Mouse (Mus musculus): ENCODE measurements around the gene Dnmt3b. TPM values are rescaled to one million over a fixed set of nuclear protein-coding genes. Genes with fewer than 3 reads are reported as not detected.
"Not testable (repeated sequence)": the region's sequence is repeated elsewhere in the genome, so short reads cannot be mapped to it uniquely, and the experiment has no call there.

Gene Dnmt3b
- polyA plus RNA-seq, 1 experiment, result 1.3 TPM

DNA sequence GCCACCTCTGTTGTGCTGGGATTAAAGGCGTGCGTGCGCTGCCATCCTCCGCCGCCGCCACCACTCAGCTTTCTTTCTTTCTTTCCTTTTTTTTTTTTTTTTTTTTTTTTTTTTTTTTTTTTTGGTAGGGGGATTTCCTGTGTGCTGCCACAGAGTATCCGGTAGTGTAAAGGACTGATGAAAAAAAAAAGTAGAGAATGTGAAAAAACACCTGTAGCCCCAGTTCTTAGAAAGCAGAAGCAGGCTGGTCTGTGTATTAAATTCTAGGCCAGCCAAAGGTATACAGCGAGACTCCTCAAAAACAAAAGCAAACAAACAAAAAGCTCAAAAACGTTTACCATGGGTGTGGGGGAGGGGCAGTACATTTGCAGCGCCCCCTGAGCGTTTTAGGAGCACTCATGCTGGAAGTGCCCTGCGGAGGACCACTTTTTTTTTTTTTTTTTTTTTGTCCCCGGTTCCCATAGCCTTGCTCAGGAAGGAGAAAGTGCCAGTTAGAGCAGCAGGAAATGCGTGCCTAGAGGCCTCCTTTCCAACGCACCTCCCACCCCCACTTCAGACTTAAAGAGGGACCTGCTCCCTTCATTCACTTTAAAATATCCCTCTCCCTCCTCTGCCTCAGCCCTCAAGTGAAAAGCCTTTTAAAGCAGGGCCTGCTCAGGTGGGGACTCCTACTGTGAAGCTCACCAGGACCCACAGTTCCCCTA lies 10.1 kb upstream of the Dnmt3b start:
- WGBS, result 55% methylated on average over 15 of the region's 15 CpGs
- Histone ChIP-seq H3K27me3 (replicated peaks; ENCODE audit: control insufficient read depth, insufficient read depth, low read length) (no peaks in the 10 kb centered on the region), H3K4me3 (ENCODE audit: insufficient read depth, low read depth, low read length) (no peak overlapping the region), H3K36me3 (ENCODE audit: control insufficient read depth, insufficient read depth, low read length) (no peaks in the 10 kb centered on the region), H3K27ac (ENCODE audit: insufficient read depth, low read depth, low read length) (no peak overlapping the region), H3K4me1 (ENCODE audit: control insufficient read depth, insufficient read depth, low read length) (no peaks in the 10 kb centered on the region)
- no peak for TF ChIP-seq POLR2A (IDR thresholded peaks at IDR 0.05; ENCODE audit: low read depth, low read length)
- TF ChIP-seq CTCF (conservative IDR thresholded peaks at IDR 0.05; ENCODE audit: insufficient read depth, insufficient read length, low read depth, low read length), result no peak
- DNase-seq, result no peak

DNA sequence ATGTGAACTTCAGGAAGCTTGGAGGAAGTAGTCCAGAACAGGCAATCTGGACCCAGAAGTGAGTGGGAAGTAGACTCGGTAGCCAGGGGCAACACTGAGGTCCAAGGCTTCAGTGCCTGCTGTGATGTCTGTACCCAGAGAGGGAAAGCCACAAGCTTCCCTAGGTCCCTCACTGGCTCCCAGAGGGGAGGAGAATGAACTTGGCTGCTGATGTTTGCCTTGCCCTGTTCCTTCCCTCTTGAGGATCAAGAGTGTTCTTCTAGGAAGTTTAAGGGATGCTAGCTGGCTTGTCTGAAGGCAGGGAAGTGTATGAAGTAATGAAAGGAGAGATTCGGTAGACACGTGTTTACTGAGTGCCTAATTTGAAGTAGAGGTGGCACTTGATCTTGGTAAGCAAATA lies 6.8 kb upstream of the Dnmt3b start:
- H3K4me1 ChIP-seq (ENCODE audit: control insufficient read depth, insufficient read depth, low read length), result no peaks in the 10 kb centered on the region
- WGBS, result 47% methylated on average over 3 of the region's 3 CpGs
- DNase-seq, result no peak

DNA sequence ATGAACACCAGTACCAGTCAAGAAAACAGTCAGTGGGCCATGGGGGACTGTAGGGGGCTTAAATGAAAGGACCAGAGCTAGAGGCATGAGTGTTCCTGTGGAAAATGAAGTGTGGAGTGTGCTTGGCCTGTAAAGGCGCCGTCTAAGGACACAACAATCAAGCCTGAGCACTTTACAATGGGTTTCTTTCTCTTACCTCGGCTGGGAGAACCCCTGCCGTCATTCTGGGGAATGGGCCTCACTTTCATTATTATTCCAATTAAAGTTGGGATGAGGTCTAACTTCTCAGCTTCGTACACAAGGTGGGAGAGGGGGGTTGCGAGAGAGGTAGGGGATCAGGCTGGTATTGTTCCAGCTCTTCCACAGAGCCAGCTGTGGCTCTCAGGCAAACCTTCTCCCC lies 6.3 kb upstream of the Dnmt3b start:
- Histone ChIP-seq H3K27me3 (replicated peaks; ENCODE audit: control insufficient read depth, insufficient read depth, low read length) (no peaks in the 10 kb centered on the region), H3K36me3 (ENCODE audit: control insufficient read depth, insufficient read depth, low read length) (no peaks in the 10 kb centered on the region), H3K4me3 (ENCODE audit: insufficient read depth, low read depth, low read length) (no peak overlapping the region), H3K27ac (ENCODE audit: insufficient read depth, low read depth, low read length) (no peak overlapping the region), H3K4me1 (ENCODE audit: control insufficient read depth, insufficient read depth, low read length) (no peaks in the 10 kb centered on the region)
- 69% methylated on average over 6 of the region's 6 CpGs for WGBS
- DNase-seq, result no peak
- no peak for TF ChIP-seq POLR2A (IDR thresholded peaks at IDR 0.05; ENCODE audit: low read depth, low read length)
- no peak for TF ChIP-seq CTCF (conservative IDR thresholded peaks at IDR 0.05; ENCODE audit: insufficient read depth, insufficient read length, low read depth, low read length)

More for the DNA sequence above, 6.8 kb upstream of the Dnmt3b start:
- H3K27ac ChIP-seq (ENCODE audit: insufficient read depth, low read depth, low read length), result no peak overlapping the region
- TF ChIP-seq CTCF (conservative IDR thresholded peaks at IDR 0.05; ENCODE audit: insufficient read depth, insufficient read length, low read depth, low read length) (no peak), POLR2A (IDR thresholded peaks at IDR 0.05; ENCODE audit: low read depth, low read length) (no peak)
- no peaks in the 10 kb centered on the region for H3K27me3 ChIP-seq (replicated peaks; ENCODE audit: control insufficient read depth, insufficient read depth, low read length)
- H3K36me3 ChIP-seq (ENCODE audit: control insufficient read depth, insufficient read depth, low read length), result no peaks in the 10 kb centered on the region
- H3K4me3 ChIP-seq (ENCODE audit: insufficient read depth, low read depth, low read length), result no peak overlapping the region

DNA sequence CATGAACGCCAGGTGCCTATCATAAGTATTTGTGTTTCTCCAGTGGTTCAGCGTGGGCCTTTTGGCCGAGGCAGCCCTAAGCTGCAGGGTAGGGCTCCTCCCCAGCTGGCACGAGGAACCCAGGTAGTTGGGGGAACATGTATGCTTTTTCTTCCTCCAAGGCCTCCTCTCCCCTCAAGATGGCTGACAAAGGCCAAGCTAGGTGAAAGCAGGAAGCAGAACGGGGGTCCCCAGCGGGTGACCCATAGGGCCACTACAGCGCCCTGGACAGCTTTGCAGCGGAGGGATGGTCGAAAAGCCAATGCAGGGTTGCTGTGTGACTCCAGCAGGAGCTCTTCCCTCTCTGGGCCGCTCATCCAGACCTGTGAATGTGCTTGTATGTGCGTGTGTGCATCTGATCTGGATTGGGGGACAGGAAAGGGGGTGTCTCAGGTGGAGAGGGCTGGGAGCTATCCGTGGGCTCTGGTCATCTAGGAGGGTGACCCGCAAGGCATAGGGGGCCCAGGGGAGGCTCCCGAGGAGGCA lies 415 bp upstream of the Dnmt3b start:
- DNase-seq, result no peak
- WGBS, result 36% methylated on average over 14 of the region's 14 CpGs
- no peaks in the 10 kb centered on the region for H3K36me3 ChIP-seq (ENCODE audit: control insufficient read depth, insufficient read depth, low read length)
- TF ChIP-seq POLR2A (IDR thresholded peaks at IDR 0.05; ENCODE audit: low read depth, low read length) (no peak), CTCF (conservative IDR thresholded peaks at IDR 0.05; ENCODE audit: insufficient read depth, insufficient read length, low read depth, low read length) (no peak)
- H3K27me3 ChIP-seq (replicated peaks; ENCODE audit: control insufficient read depth, insufficient read depth, low read length), result no peaks in the 10 kb centered on the region
- H3K4me3 ChIP-seq (ENCODE audit: insufficient read depth, low read depth, low read length), result peak overlapping the region; percentile 76
- H3K4me1 ChIP-seq (ENCODE audit: control insufficient read depth, insufficient read depth, low read length), result no peaks in the 10 kb centered on the region
- H3K27ac ChIP-seq (ENCODE audit: insufficient read depth, low read depth, low read length), result no peak overlapping the region

DNA sequence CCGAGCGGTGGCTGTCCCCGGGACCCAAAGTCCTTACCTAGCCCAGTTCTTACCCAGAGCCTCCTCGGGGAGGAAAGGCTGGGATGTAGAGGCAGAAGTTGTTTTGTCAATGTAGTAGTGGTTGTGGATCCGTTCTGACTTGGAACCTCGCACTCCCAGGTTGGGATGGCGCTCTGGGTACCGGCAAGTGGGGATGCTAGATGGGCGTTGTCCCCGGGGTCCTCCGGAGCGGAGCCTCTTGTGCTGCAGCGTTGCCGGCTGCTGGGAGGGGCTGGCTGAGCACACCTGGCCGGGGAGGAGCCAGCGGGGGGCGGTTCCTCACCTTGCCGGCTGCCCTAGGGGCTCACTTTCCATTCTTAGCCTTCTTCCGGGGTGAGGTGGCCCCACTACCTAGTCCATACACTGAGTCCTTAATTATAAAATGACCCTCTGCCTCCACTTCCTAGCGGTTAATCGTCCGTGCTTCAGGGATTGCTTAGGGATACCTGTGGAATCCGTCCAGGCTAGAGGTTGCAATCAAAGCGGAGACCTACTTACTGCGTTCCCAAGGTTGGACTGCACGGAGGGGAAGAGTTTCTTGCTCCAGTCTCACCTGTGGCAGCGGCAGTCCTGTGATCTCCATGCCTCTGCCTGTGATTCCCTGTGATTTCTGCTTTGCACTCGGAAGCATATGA lies 901 bp downstream of the Dnmt3b start:
- WGBS, result 8% methylated on average over 28 of the region's 28 CpGs
- no peak overlapping the region for H3K27ac ChIP-seq (ENCODE audit: insufficient read depth, low read depth, low read length)
- TF ChIP-seq POLR2A (IDR thresholded peaks at IDR 0.05; ENCODE audit: low read depth, low read length) (no peak), CTCF (conservative IDR thresholded peaks at IDR 0.05; ENCODE audit: insufficient read depth, insufficient read length, low read depth, low read length) (no peak)

DNA sequence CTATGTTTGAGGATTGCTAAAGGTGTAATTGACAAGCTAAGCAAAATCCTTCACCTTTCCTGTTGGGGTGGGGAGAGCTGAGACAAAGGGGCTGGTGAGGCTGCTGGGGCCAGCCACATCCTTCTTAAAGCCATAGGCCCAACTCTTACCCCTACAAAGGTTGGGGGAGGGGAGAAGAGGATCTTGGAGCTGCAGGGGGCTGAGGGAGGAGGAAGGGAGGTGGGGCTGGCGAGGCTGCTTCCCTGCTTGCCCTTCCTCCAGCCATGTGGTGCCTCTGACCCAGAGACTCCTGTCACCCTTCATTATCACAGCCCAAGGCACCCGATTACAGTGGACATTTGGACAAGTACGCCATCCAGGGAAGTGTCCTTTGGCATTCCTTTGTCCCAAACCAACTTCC lies 2.4 kb downstream of the Dnmt3b start:
- Histone ChIP-seq H3K27me3 (replicated peaks; ENCODE audit: control insufficient read depth, insufficient read depth, low read length) (no peaks in the 10 kb centered on the region), H3K4me1 (ENCODE audit: control insufficient read depth, insufficient read depth, low read length) (peaks cover 4% of the 10 kb centered on the region; the same call in 1 of the 2 replicates), H3K36me3 (ENCODE audit: control insufficient read depth, insufficient read depth, low read length) (no peaks in the 10 kb centered on the region), H3K27ac (ENCODE audit: insufficient read depth, low read depth, low read length) (no peak overlapping the region), H3K4me3 (ENCODE audit: insufficient read depth, low read depth, low read length) (no peak overlapping the region)
- TF ChIP-seq CTCF (conservative IDR thresholded peaks at IDR 0.05; ENCODE audit: insufficient read depth, insufficient read length, low read depth, low read length), result no peak
- TF ChIP-seq POLR2A (IDR thresholded peaks at IDR 0.05; ENCODE audit: low read depth, low read length), result no peak
- 91% methylated on average over 3 of the region's 3 CpGs for WGBS
- no peak for DNase-seq

More for the DNA sequence above, 901 bp downstream of the Dnmt3b start:
- no peaks in the 10 kb centered on the region for H3K4me1 ChIP-seq (ENCODE audit: control insufficient read depth, insufficient read depth, low read length)
- peak overlapping the region; percentile 76 for H3K4me3 ChIP-seq (ENCODE audit: insufficient read depth, low read depth, low read length)
- H3K36me3 ChIP-seq (ENCODE audit: control insufficient read depth, insufficient read depth, low read length), result no peaks in the 10 kb centered on the region
- H3K27me3 ChIP-seq (replicated peaks; ENCODE audit: control insufficient read depth, insufficient read depth, low read length), result no peaks in the 10 kb centered on the region
- DNase-seq, result peak; percentile 47

DNA sequence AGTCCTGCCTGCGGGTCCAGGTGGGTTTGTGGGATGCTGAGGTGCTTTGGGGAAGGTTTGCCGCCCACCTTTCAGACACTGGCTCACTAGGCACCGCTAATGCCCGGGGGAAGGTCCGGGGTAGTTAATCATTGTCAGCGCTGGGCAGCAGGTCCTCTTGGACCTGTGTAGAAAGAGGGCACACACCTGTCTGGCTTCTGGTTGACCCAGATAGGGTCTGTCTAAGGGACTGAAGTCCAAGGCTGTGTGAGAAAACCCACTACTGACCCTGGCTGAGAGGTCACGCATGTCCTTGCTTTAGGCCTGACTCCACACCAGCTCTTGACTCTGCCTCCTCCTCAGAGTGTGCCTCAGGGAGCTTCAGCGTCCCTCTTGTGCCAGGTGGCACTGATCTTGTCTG lies 8.4 kb downstream of the Dnmt3b start:
- WGBS, result 38% methylated on average over 7 of the region's 8 CpGs
- DNase-seq; H3K27me3 ChIP-seq (replicated peaks; ENCODE audit: control insufficient read depth, insufficient read depth, low read length); H3K36me3 ChIP-seq (ENCODE audit: control insufficient read depth, insufficient read depth, low read length); H3K4me3 ChIP-seq (ENCODE audit: insufficient read depth, low read depth, low read length); H3K27ac ChIP-seq (ENCODE audit: insufficient read depth, low read depth, low read length): not testable (repeated sequence)
- peaks cover 11% of the 10 kb centered on the region; the same call in 1 of the 2 replicates for H3K4me1 ChIP-seq (ENCODE audit: control insufficient read depth, insufficient read depth, low read length)
